Mouse (Mus musculus) bone marrow macrophage, adult 2 months (primary cell): ENCODE data around the gene Otud4. TPM values are rescaled to one million over a fixed set of nuclear protein-coding genes. Genes with fewer than 3 reads are reported as not detected.
"Not testable (repeated sequence)": the region's sequence is repeated elsewhere in the genome, so short reads cannot be mapped to it uniquely, and the experiment has no call there.

Experiments used
- H3K27ac ChIP-seq: 2 replicates; pipeline ENCODE4 v1.5.1; 2012; ENCODE audit warnings: low read depth, low read length; ENCODE audit not compliant: insufficient read depth
- H3K4me1 ChIP-seq: 2 replicates; pipeline ENCODE4 v1.6.1; 2012; ENCODE audit warnings: low read length; ENCODE audit not compliant: control insufficient read depth, insufficient read depth
- H3K4me3 ChIP-seq: 2 replicates; pipeline ENCODE4 v1.5.1; 2012; ENCODE audit warnings: mild to moderate bottlenecking, low read length, moderate library complexity; ENCODE audit not compliant: insufficient read depth
- CTCF ChIP-seq: IDR thresholded peaks from 2 replicates; pipeline ENCODE4 v1.5.1; 2012; ENCODE audit warnings: low read depth, mild to moderate bottlenecking, low read length, moderate library complexity
- POLR2A ChIP-seq: IDR thresholded peaks from 2 replicates; pipeline ENCODE4 v1.6.1; 2012; ENCODE audit warnings: mild to moderate bottlenecking, low read depth, low read length, borderline replicate concordance
- polyA plus RNA-seq: library from polyadenylated mRNA; stranded (reverse); fragments of >200 nt; gene quantifications from 2 replicates; pipeline ENCODE4 v1.2.4, GENCODE M21; 2012; ENCODE audit not compliant: missing spikeins, insufficient read depth, insufficient read length

Gene Otud4
- polyA plus RNA-seq: 26.8 and 30.7 TPM in 2 replicates

DNA sequence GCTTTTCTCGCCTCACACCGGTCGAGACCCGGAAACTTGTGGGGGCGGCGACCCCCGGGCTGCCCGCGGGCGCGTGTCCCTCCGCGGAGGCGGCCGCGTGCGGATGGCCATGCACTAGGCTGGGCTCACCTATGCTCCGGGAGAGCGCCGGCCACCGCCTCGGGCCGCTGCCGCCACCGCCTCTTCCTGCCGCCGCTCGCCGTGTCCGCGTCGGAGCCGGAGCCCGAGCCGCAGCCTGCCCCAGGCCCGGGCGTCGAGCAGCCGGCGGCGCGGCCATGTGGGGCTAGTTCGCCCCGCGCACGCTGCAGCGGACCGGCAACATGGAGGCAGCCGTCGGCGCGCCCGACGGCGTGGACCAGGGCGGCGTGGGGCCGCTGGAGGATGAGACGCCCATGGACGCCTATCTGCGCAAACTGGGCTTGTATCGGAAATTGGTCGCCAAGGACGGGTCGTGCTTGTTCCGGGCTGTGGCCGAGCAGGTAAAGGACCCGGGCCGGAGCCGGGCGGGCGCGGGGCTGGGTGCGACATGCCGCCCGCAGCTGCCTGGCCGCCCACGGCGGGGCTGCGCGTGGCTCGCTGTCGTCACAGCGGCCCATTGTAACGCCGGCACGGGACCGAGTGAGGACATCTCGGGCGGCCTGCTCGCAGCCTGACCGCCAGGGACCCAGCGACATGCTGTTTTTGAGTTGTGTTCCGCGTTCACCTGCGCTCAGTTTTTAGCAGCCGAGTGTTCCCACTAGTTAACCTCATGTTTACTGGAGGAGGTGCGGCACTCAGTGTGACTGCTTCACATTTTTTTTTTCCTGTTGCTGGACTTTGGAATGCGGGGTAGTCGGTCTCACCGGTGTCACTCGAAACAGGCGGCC, at the start of gene Otud4:
Otud4 (plus strand) TSS at position 33 of the 866 bp plus-strand sequence.
- TF ChIP-seq CTCF (peak; percentile 19; the same call in 1 of the 2 replicates), POLR2A (no peak)
- H3K4me3 ChIP-seq: peak within 1 kb of the TSS; percentile 86
- H3K27ac ChIP-seq: peak within 1 kb of the TSS; percentile 77
- peaks cover 23% of the 10 kb centered on the region for H3K4me1 ChIP-seq

DNA sequence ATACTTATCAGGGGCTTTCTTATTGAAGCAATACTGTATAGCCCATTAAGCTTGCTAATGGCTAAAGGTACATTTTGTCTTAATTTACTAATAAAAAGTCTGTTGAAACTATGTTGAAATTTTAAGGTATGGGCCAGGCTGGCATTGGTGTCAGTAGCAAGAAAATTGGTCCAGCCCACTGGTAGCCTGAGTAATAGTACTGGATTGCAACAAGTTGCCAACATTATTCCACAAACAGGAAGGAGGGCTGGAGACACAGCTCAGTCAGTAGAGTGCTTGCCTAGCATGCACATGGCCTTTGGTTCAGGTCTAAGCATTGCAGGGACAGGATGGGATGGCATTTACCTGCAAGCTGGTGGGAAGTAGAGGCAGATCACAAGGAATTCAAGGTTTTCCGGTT, 38.5 kb upstream of the Otud4 start:
- TF ChIP-seq POLR2A: no peak
- no peak for TF ChIP-seq CTCF
- no peak overlapping the region for H3K27ac ChIP-seq
- H3K4me3 ChIP-seq: no peak overlapping the region
- no peaks in the 10 kb centered on the region for H3K4me1 ChIP-seq

DNA sequence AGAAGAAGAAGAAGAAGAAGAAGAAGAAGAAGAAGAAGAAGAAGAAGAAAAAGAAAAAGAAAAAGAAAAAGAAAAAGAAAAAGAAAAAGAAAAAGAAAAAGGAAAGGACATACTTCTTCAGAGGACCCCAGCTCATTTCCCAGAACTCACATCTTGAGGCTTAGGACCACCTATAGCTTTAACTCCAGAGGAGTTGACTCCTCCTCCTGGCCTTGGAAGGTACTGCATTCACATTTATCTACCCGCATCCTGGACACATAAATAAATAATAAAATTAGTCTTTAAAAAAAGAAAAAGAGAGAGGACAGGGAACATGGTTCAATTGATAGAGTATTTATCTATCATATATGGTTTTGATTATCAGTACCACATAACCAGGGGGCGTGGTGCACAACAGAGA, 36.2 kb upstream of the Otud4 start:
- H3K27ac ChIP-seq, H3K4me1 ChIP-seq: not testable (repeated sequence)

DNA sequence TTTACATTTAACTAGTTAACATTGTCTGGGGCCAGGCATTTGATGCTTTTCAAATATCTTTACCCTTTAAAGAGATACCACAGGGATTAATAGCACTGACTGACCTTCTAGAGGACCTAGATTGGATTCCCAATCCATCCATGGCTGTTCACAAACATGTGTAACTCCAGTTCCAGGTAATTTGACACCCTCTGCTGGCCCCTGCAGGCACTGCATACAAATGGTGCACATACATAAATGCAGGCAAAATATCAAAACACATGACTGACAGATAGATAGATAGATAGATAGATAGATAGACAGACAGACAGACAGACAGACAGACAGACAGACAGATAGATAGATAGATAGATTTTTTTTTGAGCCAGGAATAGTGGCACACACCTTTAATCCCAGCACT, 33.2 kb upstream of the Otud4 start:
- Histone ChIP-seq H3K4me3 (no peak overlapping the region), H3K27ac (no peak overlapping the region), H3K4me1 (no peaks in the 10 kb centered on the region; the same call in 1 of the 2 replicates)
- TF ChIP-seq POLR2A (no peak), CTCF (no peak)

More for the DNA sequence above, 36.2 kb upstream of the Otud4 start:
- not testable (repeated sequence) for H3K4me3 ChIP-seq

DNA sequence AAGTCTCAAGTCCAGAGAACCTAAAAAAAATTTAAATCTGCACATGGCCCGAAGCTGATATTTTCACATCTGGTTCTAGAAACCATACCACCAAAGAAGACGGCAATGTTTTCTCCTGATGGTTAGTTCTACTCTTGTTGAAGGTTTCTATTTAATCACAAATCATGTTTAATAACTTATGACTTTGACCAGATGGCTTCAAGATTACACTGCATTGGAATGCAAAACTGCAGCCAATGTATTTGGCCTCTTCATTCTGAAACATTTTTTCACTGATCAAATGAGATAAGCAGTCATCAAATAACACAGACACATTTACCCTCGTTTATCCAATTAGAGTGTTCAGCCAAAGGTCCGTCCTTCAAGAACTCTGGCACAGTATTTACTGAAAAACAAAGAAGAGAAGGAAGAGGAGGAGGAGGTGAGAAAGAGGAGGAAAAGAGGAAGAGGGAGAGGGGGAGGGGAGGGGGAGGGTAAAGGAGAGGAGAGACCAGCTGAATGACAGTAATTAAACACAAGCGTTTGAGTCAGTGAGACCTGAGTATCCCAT, 32.6 kb upstream of the Otud4 start:
- H3K27ac ChIP-seq: no peak overlapping the region
- H3K4me3 ChIP-seq: no peak overlapping the region
- TF ChIP-seq CTCF (no peak), POLR2A (no peak)

DNA sequence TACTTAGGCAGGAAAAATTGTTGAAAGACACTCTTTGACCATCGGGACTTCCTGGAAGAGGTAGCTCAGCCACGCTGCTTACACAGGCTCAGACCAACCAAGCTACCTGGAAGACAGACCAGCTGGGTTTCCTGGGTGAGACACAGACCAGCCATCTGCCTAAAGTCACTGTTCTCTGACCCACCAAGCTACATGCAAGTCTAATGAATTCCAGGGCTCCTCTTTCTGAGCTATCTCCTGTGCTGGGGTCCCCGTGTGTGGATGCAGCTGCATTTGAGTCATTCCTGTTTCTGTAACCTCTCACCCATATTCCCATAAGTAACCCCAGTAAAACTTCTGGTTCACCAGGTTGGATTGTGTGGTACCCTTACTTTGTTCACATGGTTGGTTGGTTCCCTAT, 30.7 kb upstream of the Otud4 start:
- Histone ChIP-seq H3K27ac (no peak overlapping the region), H3K4me3 (no peak overlapping the region), H3K4me1 (peaks cover 12% of the 10 kb centered on the region)
- no peak for TF ChIP-seq CTCF
- TF ChIP-seq POLR2A: no peak

More for the DNA sequence above, 32.6 kb upstream of the Otud4 start:
- no peaks in the 10 kb centered on the region; the same call in 1 of the 2 replicates for H3K4me1 ChIP-seq

DNA sequence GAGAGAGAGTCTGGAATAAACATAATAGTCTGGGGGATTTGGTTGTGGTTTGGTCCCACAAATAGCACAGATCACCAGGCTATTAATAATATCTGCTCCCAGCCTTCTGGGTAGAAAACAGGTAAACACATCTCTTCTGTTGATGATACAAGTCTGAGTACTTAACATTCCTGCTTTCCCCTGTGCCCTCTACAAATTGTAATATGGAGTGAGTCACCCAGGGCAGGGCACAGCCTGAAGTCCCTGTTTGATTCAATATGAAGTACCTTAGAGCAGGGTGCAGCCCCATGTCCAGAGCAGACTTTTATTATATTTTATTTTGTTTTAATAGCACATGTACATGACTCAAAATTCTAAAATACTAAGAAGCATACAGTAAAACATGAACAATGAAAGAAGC, 29.1 kb upstream of the Otud4 start:
- H3K4me3 ChIP-seq: no peak overlapping the region
- no peak overlapping the region for H3K27ac ChIP-seq
- TF ChIP-seq POLR2A: no peak
- no peak for TF ChIP-seq CTCF
- peaks cover 12% of the 10 kb centered on the region for H3K4me1 ChIP-seq

DNA sequence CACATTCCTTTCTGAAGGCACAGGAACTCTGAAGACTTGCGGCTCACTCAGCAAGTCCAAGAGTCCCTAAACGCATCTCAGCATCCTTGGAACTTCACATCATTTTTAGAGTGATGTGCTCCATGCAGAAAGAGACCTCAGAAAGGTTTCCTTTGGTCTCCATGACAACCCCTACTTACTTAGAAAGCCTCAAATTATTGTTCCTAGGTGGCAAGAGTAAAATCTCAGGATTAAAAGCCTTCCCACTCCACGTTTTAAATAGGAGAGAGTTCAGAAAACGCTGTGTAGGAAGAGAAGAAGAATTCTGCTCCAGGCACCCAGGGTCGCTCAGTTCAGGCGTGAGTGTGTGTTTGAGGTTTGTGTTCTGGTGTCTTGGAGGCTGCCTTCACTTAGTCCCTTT, 27.1 kb upstream of the Otud4 start:
- peak overlapping the region; percentile 19; the same call in 1 of the 2 replicates for H3K27ac ChIP-seq
- H3K4me1 ChIP-seq: peaks cover 12% of the 10 kb centered on the region
- H3K4me3 ChIP-seq: no peak overlapping the region
- TF ChIP-seq CTCF (no peak), POLR2A (no peak)

DNA sequence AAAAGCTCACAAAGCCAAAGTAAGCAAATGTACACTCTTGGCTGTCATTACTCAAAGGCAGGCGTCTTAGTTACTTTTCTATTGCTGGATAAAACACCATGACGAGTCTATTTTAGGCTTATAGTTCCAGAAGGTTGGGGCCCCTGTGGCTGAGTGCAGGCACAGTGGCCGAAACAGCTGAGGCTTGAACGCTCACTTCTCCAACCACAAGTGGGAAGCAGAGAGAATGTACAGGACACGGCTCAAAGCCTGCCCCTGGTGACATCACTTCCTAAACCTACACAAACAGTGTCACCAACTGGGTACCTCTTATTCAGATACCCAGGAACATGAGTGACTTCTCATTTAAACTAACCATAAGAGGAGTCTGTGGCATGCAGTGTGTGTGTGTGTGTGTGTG, 26.5 kb upstream of the Otud4 start:
- peaks cover 12% of the 10 kb centered on the region for H3K4me1 ChIP-seq
- peak overlapping the region; percentile 19; the same call in 1 of the 2 replicates for H3K27ac ChIP-seq
- no peak overlapping the region for H3K4me3 ChIP-seq
- TF ChIP-seq POLR2A (no peak), CTCF (no peak)

DNA sequence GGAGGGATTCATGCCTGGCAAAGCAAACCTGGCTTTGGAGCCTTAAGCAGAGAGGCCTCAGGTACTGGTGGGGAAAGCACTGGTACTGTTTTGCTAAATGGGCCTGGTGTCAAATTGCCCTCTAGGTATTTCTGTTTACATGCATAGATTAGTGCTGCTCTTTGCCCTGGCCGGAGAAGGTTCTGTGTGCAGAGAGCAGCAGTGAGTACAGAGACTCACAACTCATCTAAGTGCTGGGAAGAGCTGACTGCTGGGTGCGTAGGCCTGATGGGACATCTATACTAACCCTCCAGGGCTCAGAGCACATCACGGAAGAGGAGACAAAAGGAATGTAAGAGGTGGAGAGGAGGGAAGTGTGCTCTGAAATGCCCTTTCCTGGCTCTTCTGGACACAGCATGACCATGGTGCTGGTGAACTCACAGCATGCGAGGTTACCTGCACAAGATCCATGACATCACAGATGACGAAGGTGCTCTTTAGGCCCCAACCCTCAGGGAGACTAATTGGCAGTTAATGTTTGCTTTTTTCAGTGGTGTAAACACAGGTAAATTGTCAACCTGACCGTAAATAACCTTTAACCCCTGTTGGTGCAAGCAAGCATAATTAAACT, 23.6 kb upstream of the Otud4 start:
- Histone ChIP-seq H3K4me3 (no peak overlapping the region), H3K4me1 (peaks cover 14% of the 10 kb centered on the region), H3K27ac (no peak overlapping the region)
- no peak for TF ChIP-seq CTCF
- TF ChIP-seq POLR2A: no peak
